Mouse (Mus musculus) Patski (cell line): ENCODE data around the gene Arrdc2. TPM values are rescaled to one million over a fixed set of nuclear protein-coding genes. Genes with fewer than 3 reads are reported as not detected.

ENCODE experiments used
- ATAC-seq: fragments of 100-300 bp; one replicate; pipeline ENCODE4 v1.8.0; 2021
- CTCF ChIA-PET: fragments of 350-600 bp; sonication (Branson Sonifier 250); formaldehyde crosslinking; loops from one replicate; lab custom pipeline; 2022; ENCODE audit warnings: inconsistent platforms; lab: Charles Lee
- POLR2A ChIA-PET: fragments of 350-600 bp; sonication (Branson Sonifier 250); formaldehyde crosslinking; loops from one replicate; lab custom pipeline; 2022; ENCODE audit warnings: antibody characterized with exemption, inconsistent platforms; lab: Charles Lee
- DNase-seq: peaks from one replicate; pipeline ENCODE4 v3.0.0-alpha.2; 2011; ENCODE audit warnings: low read depth, low spot score
- H3K27me3 ChIP-seq: fragments of 371-371 bp; one replicate; pipeline ENCODE4 v1.5.1; 2021
- CTCF ChIP-seq: fragments of 100-300 bp; IDR thresholded peaks from one replicate; pipeline ENCODE4 v1.5.1; 2021
- in situ Hi-C: fragments of 300-500 bp; cut with MboI; formaldehyde crosslinking; loops from 3 replicates; pipeline ENCODE4 v1.11.1; 2018; ENCODE audit warnings: low pct_unique_long_range_greater_than_20kb, mixed read lengths
- polyA plus RNA-seq: library from polyadenylated mRNA; unstranded; gene quantifications from one replicate; pipeline ENCODE4 v1.2.3, GENCODE M21; 2021

Gene Arrdc2
- polyA plus RNA-seq, result 6.8 TPM

- ATAC-seq, result peak; percentile 94
- ChIA-PET CTCF (interaction anchor here (1.0 to 3.6 kb wide), 10 partner anchors 11 to 117 kb away, joined by 3 to 19 read pairs (median 4); partner anchors contain the start of gene Mast3), POLR2A (interaction anchor here (0.6 to 1.3 kb wide), 4 partner anchors 17 to 538 kb away, joined by 3 to 9 read pairs (median 3); no protein-coding TSS in a partner anchor)
- no peaks in the 10 kb centered on the region for H3K27me3 ChIP-seq
- DNase-seq, result peak; percentile 99
- in situ Hi-C loops, result loop anchor here (5.0 kb wide), 1 partner anchor 72 kb away; no protein-coding TSS in a partner anchor
- TF ChIP-seq CTCF, result no peak
These were observed at the start of gene Arrdc2 for GRCm38 (mm10) chr8:70839408-70840351. Gene Arrdc2, minus strand, starts transcription at chr8:70839720.

GRCm38 (mm10) chr8:70887669-70888068, 48.1 kb upstream of the Arrdc2 start:
- H3K27me3 ChIP-seq, result no peaks in the 10 kb centered on the region
- DNase-seq, result no peak
- TF ChIP-seq CTCF, result no peak
- ATAC-seq, result no peak
- POLR2A ChIA-PET, result no interaction called here
- CTCF ChIA-PET, result interaction anchor here (1.5 kb wide), 1 partner anchor 43 kb away, joined by 5 read pairs; no protein-coding TSS in a partner anchor
- in situ Hi-C loops, result loop anchor here (25.0 kb wide), 1 partner anchor 475 kb away; the partner anchor contains the start of genes Ocel1 and Use1

- POLR2A ChIA-PET, result no interaction called here
- ATAC-seq, result no peak
- in situ Hi-C loops, result loop anchor here (25.0 kb wide), 1 partner anchor 477 kb away; the partner anchor contains the start of genes Ocel1 and Use1
- CTCF ChIA-PET, result no interaction called here
- no peak for TF ChIP-seq CTCF
- H3K27me3 ChIP-seq, result no peaks in the 10 kb centered on the region
- no peak for DNase-seq
These were observed 46.1 kb upstream of the Arrdc2 start for GRCm38 (mm10) chr8:70885612-70886011.

- no peaks in the 10 kb centered on the region for H3K27me3 ChIP-seq
- POLR2A ChIA-PET, result no interaction called here
- no peak for DNase-seq
- in situ Hi-C loops, result loop anchor here (25.0 kb wide), 1 partner anchor 478 kb away; the partner anchor contains the start of genes Ocel1 and Use1
- ATAC-seq, result no peak
- no peak for TF ChIP-seq CTCF
- CTCF ChIA-PET, result no interaction called here
These were observed 45.2 kb upstream of the Arrdc2 start for GRCm38 (mm10) chr8:70884683-70885082.

GRCm38 (mm10) chr8:70884186-70884585, 44.7 kb upstream of the Arrdc2 start:
- no peaks in the 10 kb centered on the region for H3K27me3 ChIP-seq
- DNase-seq (no peak), ATAC-seq (no peak)
- no peak for TF ChIP-seq CTCF
- ChIA-PET POLR2A (no interaction called here), CTCF (no interaction called here)
- in situ Hi-C loops, result loop anchor here (25.0 kb wide), 1 partner anchor 478 kb away; the partner anchor contains the start of genes Ocel1 and Use1

GRCm38 (mm10) chr8:70880546-70880945, 41.0 kb upstream of the Arrdc2 start:
- ATAC-seq (peak; percentile 60), DNase-seq (peak; percentile 60)
- POLR2A ChIA-PET, result interaction anchor here (1.1 to 1.7 kb wide), 4 partner anchors 11 to 16 kb away, joined by 4 to 13 read pairs (median 7); partner anchors contain the start of genes Rpl18a and Slc5a5
- H3K27me3 ChIP-seq, result no peaks in the 10 kb centered on the region
- in situ Hi-C loops, result loop anchor here (25.0 kb wide), 1 partner anchor 482 kb away; the partner anchor contains the start of genes Ocel1 and Use1
- CTCF ChIA-PET, result interaction anchor here (1.4 to 3.1 kb wide), 5 partner anchors 11 to 45 kb away, joined by 3 to 17 read pairs (median 7); partner anchors contain the start of genes Arrdc2 and Rpl18a
- no peak for TF ChIP-seq CTCF

- in situ Hi-C loops, result loop anchor here (25.0 kb wide), 1 partner anchor 482 kb away; the partner anchor contains the start of genes Ocel1 and Use1
- CTCF ChIA-PET, result interaction anchor here (1.4 to 3.1 kb wide), 5 partner anchors 10 to 46 kb away, joined by 3 to 17 read pairs (median 7); partner anchors contain the start of genes Arrdc2 and Rpl18a
- POLR2A ChIA-PET, result interaction anchor here (1.0 to 1.7 kb wide), 5 partner anchors 10 to 17 kb away, joined by 3 to 13 read pairs (median 5); partner anchors contain the start of genes Rpl18a and Slc5a5
- no peak for TF ChIP-seq CTCF
- DNase-seq, result peak; percentile 53
- H3K27me3 ChIP-seq, result no peaks in the 10 kb centered on the region
- peak; percentile 67 for ATAC-seq
These were observed 40.6 kb upstream of the Arrdc2 start for GRCm38 (mm10) chr8:70880126-70880525.

GRCm38 (mm10) chr8:70879500-70879899, 40.0 kb upstream of the Arrdc2 start:
- no peak for TF ChIP-seq CTCF
- ATAC-seq (peak; percentile 11), DNase-seq (no peak)
- in situ Hi-C loops, result loop anchor here (25.0 kb wide), 1 partner anchor 483 kb away; the partner anchor contains the start of genes Ocel1 and Use1
- ChIA-PET CTCF (interaction anchor here (1.4 to 3.1 kb wide), 4 partner anchors 10 to 46 kb away, joined by 3 to 17 read pairs (median 10); partner anchors contain the start of genes Arrdc2 and Rpl18a), POLR2A (interaction anchor here (1.0 to 1.7 kb wide), 4 partner anchors 10 to 17 kb away, joined by 3 to 13 read pairs (median 4); partner anchors contain the start of genes Rpl18a and Slc5a5)
- H3K27me3 ChIP-seq, result no peaks in the 10 kb centered on the region

- ChIA-PET CTCF (interaction anchor here (0.8 to 3.7 kb wide), 3 partner anchors 16 to 19 kb away, joined by 3 to 27 read pairs (median 17); partner anchors contain the start of gene Rpl18a), POLR2A (no interaction called here)
- in situ Hi-C loops, result loop anchor here (25.0 kb wide), 1 partner anchor 484 kb away; the partner anchor contains the start of genes Ocel1 and Use1
- DNase-seq, result peak; percentile 54
- ATAC-seq, result no peak
- no peaks in the 10 kb centered on the region for H3K27me3 ChIP-seq
- no peak for TF ChIP-seq CTCF
These were observed 38.7 kb upstream of the Arrdc2 start for GRCm38 (mm10) chr8:70878178-70878577.
